Mouse (Mus musculus) heart, postnatal 0 days (tissue): Measurements from ENCODE around the gene Slc25a15. TPM values are rescaled to one million over a fixed set of nuclear protein-coding genes. Genes with fewer than 3 reads are reported as not detected.
A peak's percentile ranks its signal among the peaks of the same experiment; 100 is the strongest.

Source experiments
- ATAC-seq: fragments of 200-750 bp; cut with Nextera tagmentation; 2 replicates; pipeline ENCODE4 v1.8.0; 2017; ENCODE audit warnings: low read depth, moderate number of reproducible peaks, moderate library complexity; ENCODE audit not compliant: insufficient read depth
- DNase-seq: peaks from one replicate; pipeline ENCODE4 v3.0.0-alpha.2; 2016; ENCODE audit warnings: low spot score
- H3K27ac ChIP-seq: fragments of 300-500 bp; sonication (generic); 2 replicates; pipeline ENCODE4 v1.5.1; 2014; ENCODE audit warnings: low read depth, mild to moderate bottlenecking
- H3K27me3 ChIP-seq: fragments of 300-500 bp; sonication (generic); 2 replicates; pipeline ENCODE4 v1.6.1; 2014; ENCODE audit warnings: low read length, mixed read lengths; ENCODE audit not compliant: control insufficient read depth, insufficient read depth
- H3K36me3 ChIP-seq: fragments of 300-500 bp; sonication (generic); replicated peaks from 2 replicates; pipeline ENCODE4 v1.6.1; 2014; ENCODE audit warnings: low read length, mixed read lengths; ENCODE audit not compliant: control insufficient read depth, insufficient read depth
- H3K4me1 ChIP-seq: fragments of 300-500 bp; sonication (generic); 2 replicates; pipeline ENCODE4 v1.6.1; 2014; ENCODE audit warnings: antibody characterized with exemption; ENCODE audit not compliant: control insufficient read depth, insufficient read depth
- H3K4me2 ChIP-seq: fragments of 300-500 bp; sonication (generic); 2 replicates; pipeline ENCODE4 v1.6.1; 2014; ENCODE audit warnings: low read depth, mild to moderate bottlenecking, low read length, moderate library complexity
- H3K4me3 ChIP-seq: fragments of 300-500 bp; sonication (generic); 2 replicates; pipeline ENCODE4 v1.5.1; 2014; ENCODE audit warnings: low read depth, low read length
- H3K9ac ChIP-seq: fragments of 300-500 bp; sonication (generic); replicated peaks from 2 replicates; pipeline ENCODE4 v1.6.1; 2014; ENCODE audit warnings: low read depth, low read length, mixed read lengths
- H3K9me3 ChIP-seq: fragments of 300-500 bp; sonication (generic); replicated peaks from 2 replicates; pipeline ENCODE4 v1.6.1; 2016; ENCODE audit warnings: low read length; ENCODE audit not compliant: control insufficient read depth
- CTCF ChIP-seq: IDR thresholded peaks from 2 replicates; pipeline ENCODE4 v1.5.1; 2016; ENCODE audit warnings: antibody characterized with exemption, control low read depth, low read depth
- EP300 ChIP-seq: IDR thresholded peaks from 2 replicates; pipeline ENCODE4 v1.6.1; 2016; ENCODE audit warnings: antibody characterized with exemption, low read depth
- WGBS: fragments of 180-500 bp; shearing (Covaris S2); extraction: QIAGEN DNeasy Blood & Tissue Kit; methylation state at CpG from one replicate; pipeline ENCODE4 v1.1.7; 2014; 5-methylcytosine and 5-hydroxymethylcytosine counted together
- polyA plus RNA-seq: library from polyadenylated mRNA; unstranded; fragments of >200 nt; fragmentation: Nextera tagmentation; extraction: Ambion mirVana; gene quantifications from 2 replicates; pipeline ENCODE4 v1.2.1, GENCODE M21; 2015
- total RNA-seq: library from RNA; depleted of rRNA; stranded (reverse); fragments of >200 nt; gene quantifications from 2 replicates; pipeline ENCODE4 v1.2.3, GENCODE M21; 2014; ENCODE audit warnings: low replicate concordance; rRNA removed

Gene Slc25a15
- total and polyA plus RNA-seq, 2 experiments from 2014 or later: 8.3 to 10.8 TPM

DNA sequence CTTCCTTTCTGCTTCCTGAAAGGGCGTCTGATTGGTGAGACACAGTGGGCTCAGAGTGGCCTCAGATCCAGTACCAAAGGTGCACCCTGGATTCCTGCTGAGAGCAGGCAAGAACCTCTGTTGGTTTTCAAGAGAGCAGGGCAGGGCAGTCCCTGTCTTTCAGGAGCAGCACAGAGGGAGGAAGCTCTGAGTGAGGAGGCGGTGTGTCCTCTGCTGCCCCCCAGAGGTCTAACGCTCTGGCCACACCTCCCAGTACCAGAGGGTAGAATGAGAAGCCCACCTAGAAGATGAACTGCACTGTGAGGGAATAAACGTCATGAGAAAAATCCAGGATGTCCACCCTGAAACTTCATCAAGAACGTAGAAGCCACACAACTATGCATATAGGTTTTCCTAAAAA lies 21.5 kb downstream of the Slc25a15 start:
- H3K36me3 ChIP-seq: peaks cover 31% of the 10 kb centered on the region
- H3K4me3 ChIP-seq: no peak overlapping the region
- no peak overlapping the region for H3K4me2 ChIP-seq
- no peak overlapping the region for H3K9ac ChIP-seq
- DNase-seq (peak; percentile 49), ATAC-seq (peak; percentile 85)
- H3K4me1 ChIP-seq: no peaks in the 10 kb centered on the region
- WGBS: 37% methylated on average over 5 of the region's 5 CpGs
- no peak for TF ChIP-seq EP300
- TF ChIP-seq CTCF: peak; percentile 75
- no peaks in the 10 kb centered on the region for H3K27me3 ChIP-seq
- no peak overlapping the region for H3K27ac ChIP-seq
- no peaks in the 10 kb centered on the region for H3K9me3 ChIP-seq

DNA sequence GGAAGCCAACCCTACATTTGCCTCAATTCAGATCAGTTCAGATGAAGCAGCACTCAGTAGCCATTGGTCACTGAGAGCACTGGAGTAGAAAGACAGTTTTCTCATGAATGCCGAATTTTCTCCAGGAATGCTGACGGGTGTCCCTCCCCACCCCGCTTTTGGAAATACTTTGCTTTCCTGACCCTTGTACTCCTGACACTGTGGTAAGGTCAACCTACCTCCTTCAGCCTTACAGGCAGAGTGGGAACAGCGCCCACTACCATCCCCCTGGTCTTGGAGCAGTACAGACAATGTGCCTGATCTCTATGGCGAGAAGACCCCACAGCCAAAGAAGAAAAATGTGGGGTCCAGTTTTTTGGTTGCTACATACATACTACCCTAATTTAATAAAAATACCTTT lies 22.1 kb downstream of the Slc25a15 start:
- no peak overlapping the region for H3K9ac ChIP-seq
- H3K4me1 ChIP-seq: no peaks in the 10 kb centered on the region
- DNase-seq (no peak), ATAC-seq (no peak)
- no peak overlapping the region for H3K4me2 ChIP-seq
- H3K9me3 ChIP-seq: no peaks in the 10 kb centered on the region
- H3K27me3 ChIP-seq: no peaks in the 10 kb centered on the region
- H3K4me3 ChIP-seq: no peak overlapping the region
- H3K36me3 ChIP-seq: peaks cover 26% of the 10 kb centered on the region
- H3K27ac ChIP-seq: no peak overlapping the region
- TF ChIP-seq EP300 (no peak), CTCF (no peak)
- WGBS: 84% methylated on average over 5 of the region's 5 CpGs

- Histone ChIP-seq H3K27me3 (no peaks in the 10 kb centered on the region), H3K4me3 (no peak overlapping the region), H3K9ac (no peak overlapping the region), H3K4me2 (no peak overlapping the region), H3K9me3 (no peaks in the 10 kb centered on the region), H3K36me3 (no peaks in the 10 kb centered on the region), H3K4me1 (no peaks in the 10 kb centered on the region), H3K27ac (no peak overlapping the region)
- ATAC-seq: no peak
- 80% methylated on average over 6 of the region's 6 CpGs for WGBS
- DNase-seq: no peak
- no peak for TF ChIP-seq EP300
- TF ChIP-seq CTCF: no peak
Observed at GRCm38 (mm10) chr8:22359882-22360281, 38.5 kb downstream of the Slc25a15 start.

DNA sequence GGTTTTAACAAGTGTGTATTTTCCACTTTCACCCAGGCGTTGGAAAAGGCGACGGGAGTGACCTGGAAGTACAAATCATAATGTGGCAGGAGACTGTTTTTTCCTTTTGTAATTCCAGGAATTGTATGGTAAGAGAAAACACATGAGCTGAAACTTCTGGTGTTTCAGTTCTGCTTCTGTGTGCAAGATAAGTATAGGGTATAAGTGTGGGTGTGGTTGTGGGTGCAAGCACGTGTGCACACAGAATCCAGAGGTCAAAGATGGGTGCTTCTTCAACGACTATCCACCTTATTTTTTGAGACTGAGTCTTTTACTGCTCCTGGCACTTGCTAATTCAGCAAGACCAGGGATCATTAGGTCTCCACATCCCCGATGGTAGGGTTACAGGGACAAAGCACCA lies 39.0 kb downstream of the Slc25a15 start:
- no peaks in the 10 kb centered on the region for H3K4me1 ChIP-seq
- H3K9ac ChIP-seq: no peak overlapping the region
- no peaks in the 10 kb centered on the region for H3K36me3 ChIP-seq
- H3K27me3 ChIP-seq: no peaks in the 10 kb centered on the region
- TF ChIP-seq EP300 (no peak), CTCF (no peak)
- DNase-seq: no peak
- no peak overlapping the region for H3K4me3 ChIP-seq
- no peaks in the 10 kb centered on the region for H3K9me3 ChIP-seq
- ATAC-seq: no peak
- no peak overlapping the region for H3K4me2 ChIP-seq
- 68% methylated on average over 6 of the region's 6 CpGs for whole genome bisulfite sequencing
- H3K27ac ChIP-seq: no peak overlapping the region

DNA sequence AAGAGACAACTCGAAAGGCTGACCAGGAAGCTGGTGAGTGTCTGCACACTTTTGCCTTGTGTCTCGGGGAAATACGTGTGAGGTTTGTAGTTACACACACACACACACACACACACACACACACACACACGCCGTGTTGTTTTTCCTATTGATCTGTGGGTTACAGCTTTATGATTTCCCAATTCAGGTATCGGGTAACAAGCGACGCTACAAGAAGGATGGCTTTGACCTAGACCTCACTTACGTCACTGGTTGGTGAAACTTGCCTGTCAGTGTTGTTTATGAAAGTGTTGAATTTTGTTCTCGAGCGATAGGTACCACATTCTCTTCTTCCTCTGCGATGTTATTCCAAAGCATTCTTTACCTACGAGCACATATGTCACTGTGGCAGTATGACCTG lies 63.0 kb downstream of the Slc25a15 start:
- DNase-seq (no peak), ATAC-seq (no peak)
- no peak overlapping the region for H3K9ac ChIP-seq
- TF ChIP-seq EP300 (no peak), CTCF (no peak)
- no peaks in the 10 kb centered on the region for H3K9me3 ChIP-seq
- no peak overlapping the region for H3K27ac ChIP-seq
- whole genome bisulfite sequencing: 81% methylated on average over 13 of the region's 13 CpGs
- H3K4me3 ChIP-seq: no peak overlapping the region
- H3K4me1 ChIP-seq: no peaks in the 10 kb centered on the region
- H3K36me3 ChIP-seq: no peaks in the 10 kb centered on the region
- H3K4me2 ChIP-seq: no peak overlapping the region
- H3K27me3 ChIP-seq: no peaks in the 10 kb centered on the region

Other genes starting within 250 kb of the Slc25a15 start
- gene Nek3, start 232.2 kb downstream of the Slc25a15 start, total RNA-seq: 1.2 and 3.8 TPM in 2 replicates
- 2.7 and 3.4 TPM in 2 replicates for gene Nek3, start 232.2 kb downstream of the Slc25a15 start, polyA plus RNA-seq
- 24.9 and 30.0 TPM in 2 replicates for gene Ckap2, start 212.8 kb downstream of the Slc25a15 start, total RNA-seq
- 14.3 and 15.0 TPM in 2 replicates for gene Ckap2, start 212.8 kb downstream of the Slc25a15 start, polyA plus RNA-seq
- 14.0 and 18.1 TPM in 2 replicates for gene Vps36, start 205.8 kb downstream of the Slc25a15 start, total RNA-seq
- 19.5 and 20.9 TPM in 2 replicates for gene Vps36, start 205.8 kb downstream of the Slc25a15 start, polyA plus RNA-seq
- gene Thsd1, start 171.3 kb downstream of the Slc25a15 start, total RNA-seq: 7.1 and 8.0 TPM in 2 replicates
- gene Thsd1, start 171.3 kb downstream of the Slc25a15 start, polyA plus RNA-seq: 9.4 and 10.1 TPM in 2 replicates
- gene Tpte, start 115.2 kb downstream of the Slc25a15 start, total RNA-seq: not detected in 2 replicates
- gene Tpte, start 115.2 kb downstream of the Slc25a15 start, polyA plus RNA-seq: not detected in 2 replicates
- gene Mrps31, start 12.8 kb upstream of the Slc25a15 start, total RNA-seq: 21.7 and 27.3 TPM in 2 replicates
- gene Mrps31, start 12.8 kb upstream of the Slc25a15 start, polyA plus RNA-seq: 67.9 and 72.5 TPM in 2 replicates